Mouse (Mus musculus) adrenal gland (tissue): ENCODE measurements around the gene 1110059E24Rik.

Source experiments
- intact Hi-C: fragments of 180-260 bp; cut with DNase I; formaldehyde crosslinking; loops from one replicate; pipeline ENCODE4 v1.15.1; 2025
- long read RNA-seq, 2 experiments: library from polyadenylated mRNA; unstranded; transcript quantifications; one replicate each; pipeline ENCODE4 v2.0.0; 2020; ENCODE audit warnings: borderline replicate concordance in 1 of 2; ENCODE audit not compliant: insufficient replicate concordance in 1 of 2

The 1110059E24Rik gene
- long read RNA-seq, experiment 1, transcript 1110059E24Rik-201 (4 exons, 1,614 nt) = major isoform, 20 of 25 reads
- long read RNA-seq, experiment 1, partial matches to known transcripts = 0 of 25 reads
- long read RNA-seq, experiment 1, other reads (novel, unspliced or antisense) = 1 of 25 reads
- long read RNA-seq, experiment 2, transcript 1110059E24Rik-201 (4 exons, 1,614 nt) = major isoform, 16 of 21 reads
- long read RNA-seq, experiment 2, partial matches to known transcripts = 0 of 21 reads
- long read RNA-seq, experiment 2, other reads (novel, unspliced or antisense) = 4 of 21 reads

DNA sequence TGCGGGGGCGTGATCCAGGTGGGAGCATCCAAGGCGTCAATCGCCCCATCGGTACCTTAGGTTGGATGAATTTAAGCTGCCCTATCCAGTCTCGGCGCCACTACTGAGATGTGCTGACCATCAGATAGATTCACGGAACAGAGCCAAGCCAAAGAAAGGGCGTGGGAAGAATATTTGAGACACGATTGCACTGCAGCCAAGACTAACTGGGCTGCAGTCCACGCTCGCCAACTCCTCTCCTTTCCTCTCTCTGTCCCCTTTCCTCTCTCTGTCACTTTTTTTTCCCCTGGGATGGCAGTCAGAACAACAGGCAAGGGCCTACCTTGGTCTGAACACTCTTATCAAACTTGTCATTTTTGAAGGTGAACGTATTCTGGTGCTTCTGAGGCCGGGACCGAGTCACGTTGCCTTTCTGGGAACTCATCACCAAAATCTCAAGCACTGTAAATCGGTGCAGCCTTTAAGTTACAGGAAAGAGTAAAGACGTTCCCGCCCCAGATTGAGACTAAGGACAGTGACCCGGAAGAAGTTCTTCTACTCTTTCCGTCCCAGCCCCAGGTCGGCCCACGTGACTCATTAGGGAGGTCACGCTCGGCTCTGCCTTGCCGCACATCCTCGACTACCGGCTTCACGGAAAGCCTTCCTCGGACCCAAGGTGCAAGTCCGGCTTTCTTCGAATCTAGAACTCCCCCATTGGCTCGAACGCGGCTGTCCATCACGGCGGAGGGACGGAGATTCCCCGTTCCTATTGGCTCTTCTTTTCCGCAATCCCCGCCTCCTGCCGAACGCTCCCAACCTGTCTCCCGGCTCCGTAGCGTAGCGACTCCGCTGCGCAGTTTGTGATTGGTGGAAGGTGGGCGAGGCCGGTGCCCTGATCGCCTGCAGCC is at the start of gene 1110059E24Rik:
1110059E24Rik (minus strand) TSS at position 692 of the 887 bp plus-strand sequence.
- intact Hi-C loops = no loop called here

DNA sequence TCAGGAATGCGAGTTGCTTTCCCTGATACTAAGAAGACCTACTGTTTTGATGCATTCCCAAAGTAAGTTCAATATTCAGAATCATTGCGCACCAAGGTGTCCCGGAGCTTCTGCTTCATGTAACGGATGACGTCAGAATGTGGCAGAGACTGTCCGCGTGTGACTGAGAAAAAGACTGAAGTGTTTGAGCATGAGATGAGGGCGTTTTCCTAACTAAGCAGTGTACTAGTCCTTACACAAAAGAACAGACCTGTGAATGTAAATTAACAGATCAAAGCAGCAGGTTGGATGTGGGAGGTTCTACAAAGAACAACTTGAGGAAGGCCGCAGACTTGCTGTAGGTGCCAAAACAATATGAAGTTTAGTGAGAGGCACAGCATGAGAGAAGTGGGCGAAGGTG is 28.2 kb upstream of the 1110059E24Rik start:
- intact Hi-C loops = no loop called here

DNA sequence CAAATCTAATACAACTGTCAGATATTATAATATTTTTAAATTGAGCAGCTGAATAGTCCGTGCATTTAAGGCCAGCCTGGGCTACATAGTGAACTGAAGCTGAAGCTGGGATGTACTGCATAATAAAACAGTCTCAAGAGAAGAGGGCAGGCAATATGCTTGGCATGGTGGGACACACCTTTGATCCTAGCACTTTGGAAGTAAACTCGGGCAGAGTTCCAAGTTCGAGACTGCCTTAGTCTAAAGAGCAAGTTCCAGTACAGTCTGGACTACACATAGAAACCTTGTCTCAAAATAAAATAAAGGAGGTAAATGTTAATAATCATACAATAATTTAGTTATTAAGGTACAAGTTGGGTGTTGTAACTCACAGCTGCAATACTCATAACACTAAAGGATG is 27.3 kb upstream of the 1110059E24Rik start:
- intact Hi-C loops = no loop called here

DNA sequence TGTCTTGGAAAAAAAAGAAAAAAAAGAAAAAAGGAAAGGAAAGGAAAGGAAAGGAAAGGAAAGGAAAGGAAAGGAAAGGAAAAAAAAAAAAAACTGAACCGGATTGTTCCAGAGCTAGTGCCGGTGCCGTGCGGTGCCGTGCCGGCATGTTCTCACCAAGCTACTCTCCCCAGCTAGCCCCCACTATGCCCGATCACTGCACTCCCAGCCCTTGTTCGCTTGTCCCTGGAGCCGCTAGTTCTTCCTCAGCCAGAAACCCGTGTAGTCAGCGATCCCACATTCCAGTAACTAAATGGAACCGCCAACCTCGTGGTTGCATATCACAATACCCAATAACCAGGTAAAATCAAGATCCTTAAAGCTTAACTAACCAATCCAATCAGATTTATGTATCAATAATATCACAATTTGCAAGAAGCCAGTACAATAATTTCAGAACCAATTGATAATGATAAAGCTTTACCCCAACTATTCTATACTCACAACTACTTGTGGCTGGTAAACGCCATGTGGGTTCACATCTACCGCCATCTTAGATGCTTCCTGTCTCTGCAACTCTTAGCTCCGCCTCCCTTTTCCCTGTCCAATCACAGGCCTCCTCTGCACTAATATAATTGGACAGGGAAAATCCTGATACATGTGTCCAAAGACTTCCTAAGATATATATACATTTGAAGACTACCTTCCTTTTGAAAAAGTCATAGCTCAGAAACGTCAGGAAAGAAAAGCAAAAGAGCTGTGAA is 21.7 kb upstream of the 1110059E24Rik start:
- intact Hi-C loops = no loop called here

DNA sequence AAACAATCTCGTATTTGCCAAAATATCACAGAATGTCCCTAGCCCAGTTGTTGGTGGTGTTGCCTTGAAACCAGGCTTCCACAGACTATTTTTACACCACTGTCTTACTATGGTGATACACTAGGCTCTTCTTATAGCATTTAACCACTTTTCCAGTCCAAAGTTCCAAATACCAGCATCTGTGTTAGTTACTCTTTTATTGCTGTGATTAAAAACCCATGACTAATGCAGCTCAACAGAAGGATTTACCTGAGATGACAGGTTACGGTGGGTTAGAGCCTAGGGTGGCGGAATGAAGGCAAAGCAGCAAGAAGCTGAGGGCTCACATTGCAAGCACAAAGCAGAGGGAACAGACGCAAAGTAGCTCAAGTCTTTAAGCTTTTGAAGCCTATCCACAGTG is 16.9 kb upstream of the 1110059E24Rik start:
- intact Hi-C loops = loop anchor here (10.0 kb wide), 1 partner anchor 45 kb away; no protein-coding TSS in a partner anchor

DNA sequence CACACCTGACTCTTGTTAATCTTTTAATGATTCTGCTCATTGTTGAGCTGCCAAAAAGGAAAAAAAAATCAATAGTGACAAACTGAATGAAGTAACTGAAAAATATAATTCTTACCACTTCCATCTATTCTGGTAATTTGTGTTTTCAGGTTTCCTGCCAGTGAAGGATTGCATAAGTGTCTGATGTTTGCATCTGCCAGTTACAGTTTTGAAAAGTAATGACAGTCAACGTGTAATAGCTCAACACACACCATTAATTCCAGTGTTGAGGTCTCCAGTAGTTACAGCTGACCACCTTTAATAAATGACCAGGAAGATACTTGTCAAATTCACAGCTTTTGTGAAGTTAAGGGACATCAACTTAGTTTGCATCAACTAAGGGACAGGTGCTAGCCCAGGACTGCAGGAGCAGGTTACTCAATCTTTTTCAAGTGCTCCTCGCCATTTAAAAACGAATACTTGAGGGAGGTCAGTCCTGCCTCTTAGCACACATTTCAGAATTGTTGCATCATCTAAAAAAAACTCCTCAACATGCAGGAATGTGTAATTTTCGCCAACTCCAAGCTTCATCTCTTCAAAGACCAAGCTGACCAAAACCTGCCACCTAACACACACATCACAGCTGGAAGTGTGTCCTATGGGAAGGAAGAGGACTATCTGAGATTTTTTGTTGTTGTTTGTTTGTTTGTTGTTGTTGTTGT is 11.1 kb upstream of the 1110059E24Rik start:
- intact Hi-C loops = loop anchor here (10.0 kb wide), 1 partner anchor 51 kb away; no protein-coding TSS in a partner anchor

DNA sequence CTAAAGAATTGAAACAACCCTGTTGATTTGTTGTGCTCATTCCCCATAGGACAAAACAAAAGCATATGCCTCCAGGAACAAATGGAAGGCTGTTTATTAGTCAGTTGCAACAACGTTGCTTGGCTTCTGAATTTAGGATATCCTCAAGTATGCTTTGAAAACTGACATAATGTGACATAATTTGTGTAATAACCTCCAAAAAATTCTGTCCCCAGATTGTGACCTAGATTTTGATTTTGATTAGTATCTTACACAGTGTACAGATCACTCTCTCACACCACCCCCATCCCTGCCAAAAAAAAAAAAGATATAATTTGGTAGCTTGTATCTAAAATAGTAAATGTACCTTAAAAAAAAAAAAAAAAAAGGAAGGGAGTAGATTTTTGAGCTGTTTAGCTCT is 8.0 kb upstream of the 1110059E24Rik start:
- intact Hi-C loops = loop anchor here (10.0 kb wide), 1 partner anchor 54 kb away; no protein-coding TSS in a partner anchor

DNA sequence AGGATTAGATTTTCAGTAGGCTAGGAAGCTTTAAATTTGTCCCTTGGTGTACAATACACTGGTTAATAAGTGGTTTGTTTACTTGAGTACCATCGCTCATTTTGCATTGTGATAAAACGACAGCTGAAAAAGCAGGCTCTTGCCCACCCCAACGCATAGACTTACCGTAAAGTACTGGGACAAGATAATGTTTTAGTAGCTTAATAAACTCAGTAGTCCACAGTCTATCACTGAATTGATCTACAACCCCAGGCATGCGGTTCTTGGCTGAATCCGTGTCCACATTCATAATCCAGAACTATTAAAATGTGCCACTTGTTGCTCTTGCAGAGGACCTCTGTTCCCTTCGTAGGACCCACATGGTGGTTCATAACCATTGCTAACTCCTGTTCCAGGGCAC is 2.0 kb upstream of the 1110059E24Rik start:
- intact Hi-C loops = loop anchor here (5.0 kb wide), 1 partner anchor 83 kb away; no protein-coding TSS in a partner anchor

DNA sequence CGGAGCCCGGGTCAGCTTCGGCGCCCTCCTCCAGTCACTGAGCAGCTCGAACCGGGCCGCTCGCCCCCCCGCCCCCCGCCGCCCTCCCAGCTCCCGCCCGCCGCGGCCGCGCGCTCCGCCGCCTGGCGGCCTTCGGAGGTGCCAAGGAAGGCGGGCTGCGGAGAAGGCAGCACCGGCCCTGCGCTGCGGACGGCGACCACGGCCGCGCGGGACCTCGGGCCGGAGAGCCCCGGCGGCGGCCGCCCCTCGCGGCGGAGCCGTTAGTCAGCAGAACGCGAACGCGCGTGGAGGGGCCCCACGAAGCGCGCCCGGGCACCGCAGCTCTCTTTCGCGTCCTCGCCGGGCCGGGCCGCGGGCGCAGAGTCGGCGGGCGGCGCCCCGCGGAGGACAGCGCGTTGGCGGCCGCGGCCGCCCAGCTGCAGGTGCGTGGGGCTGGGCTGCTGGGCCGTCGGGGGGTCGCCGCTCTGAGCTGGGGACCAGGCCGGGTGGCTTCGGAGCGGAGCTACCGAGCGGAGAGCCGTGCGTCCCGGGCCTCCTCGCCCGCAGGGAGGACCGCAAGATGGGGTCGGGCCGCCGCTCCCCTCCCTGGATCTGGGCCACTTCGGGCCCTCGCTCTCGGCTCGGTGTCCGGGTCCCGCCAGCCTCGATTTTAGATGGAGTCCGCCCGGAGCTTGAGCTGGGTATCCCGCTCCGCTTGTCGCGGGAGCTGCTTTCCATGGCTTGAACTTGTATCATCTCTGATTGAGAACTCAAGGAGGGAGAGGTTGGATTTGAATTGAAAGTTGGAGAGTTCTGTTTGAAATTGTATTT is 601 bp upstream of the 1110059E24Rik start, which contains the start of gene Abhd17b:
Abhd17b (plus strand) TSS at position 14 of the 810 bp plus-strand sequence.
- intact Hi-C loops = no loop called here

DNA sequence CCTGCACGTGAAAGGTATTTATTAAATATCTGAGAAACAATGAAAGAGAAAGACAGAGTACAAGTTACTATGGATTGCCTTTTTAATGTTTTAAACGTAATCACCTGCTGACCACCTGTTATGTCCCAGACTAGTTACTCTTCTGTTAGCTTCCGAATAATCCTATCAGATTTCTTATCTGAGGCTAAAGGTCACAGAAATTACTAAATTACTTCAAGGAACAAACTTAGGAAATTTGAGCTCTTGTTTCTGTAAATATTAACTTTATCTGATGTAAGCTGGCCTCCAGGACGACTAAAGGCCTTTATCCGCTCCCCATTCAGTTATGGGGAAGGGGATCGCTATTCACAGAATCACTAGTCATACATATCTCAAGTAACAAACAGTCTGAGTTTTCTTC is 1.1 kb downstream of the 1110059E24Rik start:
- intact Hi-C loops = no loop called here

DNA sequence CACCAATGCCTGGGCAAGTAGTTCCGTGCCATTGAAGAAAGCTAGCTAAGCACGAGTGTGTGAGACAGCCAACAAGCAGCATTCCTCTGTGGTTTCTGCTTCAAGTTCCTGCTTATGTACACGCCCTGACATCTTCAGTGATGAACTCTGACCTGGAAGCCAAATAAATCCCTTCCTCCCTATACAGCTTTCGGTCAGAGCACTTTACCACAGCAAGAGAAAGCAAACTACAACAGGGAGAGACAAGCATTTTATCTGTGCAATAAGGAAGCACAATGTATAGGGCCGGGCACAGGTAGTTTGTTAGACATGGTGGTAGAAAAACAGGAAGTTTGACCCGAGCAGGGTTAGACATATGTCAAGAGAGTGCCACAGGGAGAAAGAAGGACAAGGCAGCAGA is 6.6 kb downstream of the 1110059E24Rik start:
- intact Hi-C loops = loop anchor here (5.0 kb wide), 1 partner anchor 74 kb away; no protein-coding TSS in a partner anchor

DNA sequence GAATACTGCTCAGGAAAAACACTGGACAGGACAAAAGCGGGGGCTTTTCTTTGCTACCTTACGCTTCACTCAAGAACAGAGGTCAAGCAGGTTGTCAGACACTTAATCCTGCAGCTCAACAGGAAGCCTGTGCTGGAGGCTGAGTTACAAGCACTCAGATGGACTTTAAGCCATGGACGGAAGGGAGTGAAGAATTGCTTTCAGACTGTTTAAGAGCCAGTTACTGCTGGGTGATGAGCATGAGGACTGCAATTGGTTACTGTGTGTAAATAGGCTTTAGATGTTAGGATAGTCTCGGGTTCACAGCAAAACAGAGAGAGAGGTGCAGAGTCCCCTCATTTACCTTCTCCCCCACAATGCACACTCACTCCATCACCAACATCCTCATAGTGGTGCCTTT is 7.5 kb downstream of the 1110059E24Rik start:
- intact Hi-C loops = loop anchor here (5.0 kb wide), 1 partner anchor 73 kb away; no protein-coding TSS in a partner anchor

DNA sequence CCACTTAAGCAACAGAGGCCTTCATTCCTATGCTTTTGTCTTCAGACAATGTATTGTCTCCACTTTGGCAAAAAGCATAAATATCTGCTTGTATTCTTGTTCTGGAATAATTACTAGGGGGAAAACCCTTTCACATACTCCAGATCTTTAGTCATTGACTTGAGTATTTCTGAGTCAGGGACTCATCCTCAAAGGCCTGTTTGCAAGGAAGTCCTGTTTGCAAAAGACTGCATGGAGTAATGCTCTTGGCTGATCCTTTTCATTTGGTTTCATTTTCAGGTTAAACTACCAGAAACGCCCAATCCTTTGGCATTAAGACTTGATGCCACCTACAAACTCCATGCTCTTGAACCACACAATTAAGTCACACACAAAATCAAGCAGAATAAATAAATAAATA is 8.8 kb downstream of the 1110059E24Rik start:
- intact Hi-C loops = no loop called here

DNA sequence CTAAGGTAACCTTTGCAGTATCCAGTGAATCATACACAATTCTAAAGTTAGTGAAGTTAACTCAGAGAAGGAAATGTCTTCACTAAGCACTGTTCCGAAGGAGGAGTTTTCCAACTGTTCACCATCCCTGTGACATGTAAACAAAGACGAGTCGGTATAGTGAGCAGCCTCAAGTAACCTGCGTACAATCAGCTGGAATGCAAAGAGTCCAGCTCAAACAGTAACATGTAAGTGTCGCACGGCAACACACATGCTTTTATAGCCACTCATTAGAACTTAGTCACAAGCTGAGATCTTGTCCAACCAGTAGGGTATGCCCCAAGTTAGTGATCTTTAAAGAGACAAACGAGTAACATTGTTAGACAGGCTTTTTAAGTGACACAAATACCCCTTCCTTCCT is 15.1 kb downstream of the 1110059E24Rik start:
- intact Hi-C loops = no loop called here

DNA sequence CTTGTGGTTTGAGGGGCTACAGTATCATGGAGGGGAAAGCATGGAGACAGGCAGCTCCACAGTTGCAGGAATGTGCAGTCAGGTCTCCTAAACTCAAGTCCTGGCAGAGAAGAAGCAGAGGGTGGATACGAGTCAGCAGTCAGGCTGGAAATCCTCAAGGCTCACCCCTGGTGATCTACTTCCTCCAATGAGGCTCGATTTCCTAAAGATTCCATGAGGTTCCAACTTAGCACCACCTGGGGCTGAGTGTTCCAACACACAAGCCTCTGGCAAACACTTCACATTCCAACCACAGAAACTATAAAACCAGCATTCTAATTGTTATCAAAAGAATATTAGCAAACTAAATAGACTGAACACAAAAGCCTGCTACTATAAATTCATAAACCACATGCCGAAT is 15.9 kb downstream of the 1110059E24Rik start:
- intact Hi-C loops = no loop called here

DNA sequence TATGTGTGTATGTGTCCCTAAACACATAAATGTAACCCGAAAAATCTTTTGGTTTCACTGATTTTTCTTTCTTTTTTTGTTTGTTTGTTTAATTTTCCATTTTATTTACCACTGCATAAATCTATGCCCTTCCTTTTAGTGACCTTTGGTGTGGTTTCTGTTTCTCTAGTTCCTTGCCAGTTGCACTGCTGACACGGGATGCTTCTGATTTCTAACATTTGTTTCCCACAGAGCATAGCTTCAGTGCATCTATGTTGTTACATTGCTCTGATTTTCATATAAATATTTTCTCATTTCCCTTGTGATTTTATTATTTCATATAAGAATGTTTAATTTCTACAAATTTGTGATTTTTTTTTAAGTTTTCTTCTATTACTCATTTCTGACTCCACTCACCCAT is 17.4 kb downstream of the 1110059E24Rik start:
- intact Hi-C loops = no loop called here

DNA sequence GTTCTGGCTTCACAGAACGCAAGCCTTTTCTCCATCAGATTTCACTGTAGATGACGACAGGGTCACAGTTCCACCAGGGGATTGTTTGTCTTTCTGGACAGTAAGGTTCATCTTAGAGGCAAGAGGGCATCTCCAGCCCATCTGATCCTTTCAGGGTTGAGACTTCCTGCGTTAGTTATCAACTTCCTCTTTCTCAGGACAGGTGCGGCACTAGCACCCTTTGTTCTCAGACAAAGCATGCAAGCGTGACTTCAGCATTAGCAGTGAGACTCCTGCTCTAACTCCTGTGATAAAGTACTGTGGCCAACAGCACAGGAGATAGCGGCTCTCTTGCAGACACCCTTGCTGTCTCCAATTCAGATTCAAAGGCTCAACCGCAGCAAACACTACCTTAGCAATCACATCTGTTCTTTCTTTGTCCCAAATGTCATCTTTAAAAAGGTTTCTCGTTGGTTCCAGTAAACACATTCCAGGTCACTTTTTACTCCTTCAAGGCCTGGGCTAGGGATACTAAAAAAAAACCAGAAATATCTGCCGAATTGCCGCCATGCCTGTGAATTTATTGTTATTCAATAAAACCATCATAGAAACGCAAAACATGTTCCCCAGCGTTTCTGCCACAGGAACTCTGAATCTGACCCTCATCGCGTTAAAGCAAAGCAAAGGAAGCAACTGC is 22.0 kb downstream of the 1110059E24Rik start:
- intact Hi-C loops = no loop called here

DNA sequence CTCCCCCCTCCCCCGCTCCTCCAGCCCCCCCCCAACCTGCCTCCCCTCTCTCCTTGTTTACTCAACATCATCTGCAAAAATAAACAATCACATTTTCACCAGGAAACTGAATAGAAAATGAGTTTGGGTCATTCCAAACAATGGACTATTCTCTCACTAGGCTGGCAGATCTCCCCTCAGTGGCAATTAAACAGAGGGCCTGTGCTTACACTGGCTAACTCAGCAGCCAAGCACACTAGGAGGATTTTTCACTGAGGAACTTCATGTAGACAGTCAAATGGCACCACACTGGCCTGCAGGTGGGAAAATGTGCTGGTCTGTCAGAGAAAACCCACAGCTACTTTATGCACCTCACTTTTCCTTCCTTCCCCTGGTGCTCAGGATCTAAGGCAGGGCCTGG is 23.3 kb downstream of the 1110059E24Rik start:
- intact Hi-C loops = no loop called here

DNA sequence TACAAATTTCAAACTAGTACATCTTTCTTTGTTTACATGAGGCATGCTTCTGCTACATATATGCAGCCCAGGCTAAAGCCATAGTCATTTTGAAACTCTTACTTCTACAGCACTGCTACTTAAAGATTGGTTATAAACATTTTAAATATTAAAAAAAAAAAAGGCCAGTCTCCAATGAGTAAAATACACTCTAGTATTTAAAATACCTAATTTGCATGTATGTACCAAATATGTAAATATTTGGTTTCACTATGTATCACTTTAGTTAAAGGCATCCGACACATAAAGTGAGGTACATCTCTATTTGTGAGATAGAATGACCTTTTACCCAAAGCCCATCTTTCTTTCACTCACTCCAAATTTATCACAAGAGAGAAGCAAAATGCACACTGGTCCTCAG is 23.7 kb downstream of the 1110059E24Rik start:
- intact Hi-C loops = no loop called here
